ENCODE assay signal across 8 mouse cellular contexts in genomic region chr2:118901175-118902031, GRCm38 (mm10). TPM values are rescaled to one million over a fixed set of nuclear protein-coding genes. Genes with fewer than 3 reads are reported as not detected.
DNase-seq lines count a peak whose midpoint lies in the region; ATAC-seq and TF ChIP-seq lines count a peak whose summit lies in the region.

No protein-coding gene starts in this region.

- WGBS in forebrain, embryonic 14.5 days: under 1% methylated on average over 63 of the region's 120 CpGs
- under 1% methylated on average over 75 of the region's 120 CpGs for WGBS in lung, adult 2 months

- peaks cover 39% of the 10 kb centered on the region for H3K27me3 ChIP-seq in forebrain, embryonic 14.5 days (replicated peaks; ENCODE audit: control insufficient read depth, insufficient read depth, low read length)

- peak overlapping the region; percentile 77 for H3K27ac ChIP-seq in forebrain, embryonic 14.5 days (ENCODE audit: low read depth, low read length)

- no peaks in the 10 kb centered on the region for H3K36me3 ChIP-seq in forebrain, embryonic 14.5 days (ENCODE audit: control insufficient read depth, insufficient read depth, low read length)

- ATAC-seq in forebrain, embryonic 14.5 days: peak; percentile 95
- ATAC-seq in neutrophil, adult 5-6 weeks (ENCODE audit: extremely low read depth, insufficient number of reproducible peaks, low FRiP score, poor library complexity, severe bottlenecking): peak; percentile 66

- TF ChIP-seq POLR2A in lung, adult 2 months (IDR thresholded peaks at IDR 0.05; ENCODE audit: borderline replicate concordance, extremely low read depth, low read depth, low read length): peak; percentile 55; the same call in 1 of the 2 replicates

- DNase-seq in ES-CJ7 (ENCODE audit: low read depth, low spot score): peak; percentile 92
- DNase-seq in cerebellum, adult 11 months: peak; percentile 98
- peak; percentile 98 for DNase-seq in forebrain, embryonic 14.5 days (ENCODE audit: low spot score)
- peak; percentile 97 to 98 for DNase-seq in heart, postnatal 14 days
- peak; percentile 97 to 98 for DNase-seq in layer of hippocampus, adult 18-20 months (ENCODE audit: low spot score in 2 of 2)
- DNase-seq in lung, adult 2 months: peak; percentile 95
- peak; percentile 96 to 97 for DNase-seq in thymus, adult 18-20 months

- H3K4me1 ChIP-seq in forebrain, embryonic 14.5 days (ENCODE audit: control insufficient read depth, insufficient read depth, low read length): peaks cover 38% of the 10 kb centered on the region
- peaks cover 26% of the 10 kb centered on the region for H3K4me1 ChIP-seq in lung, adult 2 months (ENCODE audit: control insufficient read depth, insufficient read depth, low read length)

- intact Hi-C loops in heart, postnatal 14 days (cut with DNase I): loop anchor here (10.0 kb wide), 1 partner anchor 283 kb away; no protein-coding TSS in a partner anchor

- peak overlapping the region; percentile 88 for H3K9ac ChIP-seq in forebrain, embryonic 14.5 days (ENCODE audit: low read length)

- no peaks in the 10 kb centered on the region for H3K9me3 ChIP-seq in forebrain, embryonic 14.5 days (replicated peaks; ENCODE audit: control insufficient read depth, low read length)

- peak overlapping the region; percentile 99 for H3K4me2 ChIP-seq in forebrain, embryonic 14.5 days (ENCODE audit: low read length)

- no peak for TF ChIP-seq CTCF in lung, adult 2 months (IDR thresholded peaks at IDR 0.05; ENCODE audit: insufficient read depth, low read length)

- H3K4me3 ChIP-seq in forebrain, embryonic 14.5 days (ENCODE audit: low read depth, low read length): peak overlapping the region; percentile 90
- H3K4me3 ChIP-seq in lung, adult 2 months (replicated peaks; ENCODE audit: extremely low read depth, low read depth, low read length): peak overlapping the region; percentile 95

RNA-seq across cellular contexts. Expression of gene Bahd1, which starts 1.2 kb away (rescaled TPM):
- polyA plus RNA-seq in forebrain, embryonic 14.5 days (2014; fragmentation: Nextera tagmentation; extraction: Ambion mirVana): 2.0 and 2.1 TPM in 2 replicates
- total RNA-seq in heart, postnatal 14 days (2021): 10 to 100 TPM; 15.9 to 17.7 TPM
- 10 to 100 TPM; 65.2 to 68.1 TPM for total RNA-seq in layer of hippocampus, adult 18-20 months (2021)
- 18.7 and 21.0 TPM in 2 replicates for polyA plus RNA-seq in lung, adult 2 months (2012; rRNA removed)
- total RNA-seq in neutrophil, adult 5-6 weeks (2017): 15.2 and 16.2 TPM in 2 replicates

RNA-seq across cellular contexts. Expression of gene Chst14, which starts 24.9 kb away (rescaled TPM):
- polyA plus RNA-seq in forebrain, embryonic 14.5 days (2014; fragmentation: Nextera tagmentation; extraction: Ambion mirVana): 7.1 and 7.4 TPM in 2 replicates
- total RNA-seq in heart, postnatal 14 days (2021): 10 to 100 TPM; 10.2 to 11.3 TPM
- total RNA-seq in layer of hippocampus, adult 18-20 months (2021): 1 to 10 TPM; 3.2 to 3.3 TPM
- 22.3 and 28.4 TPM in 2 replicates for polyA plus RNA-seq in lung, adult 2 months (2012; rRNA removed)
- 0.81 and 2.2 TPM in 2 replicates for total RNA-seq in neutrophil, adult 5-6 weeks (2017)

RNA-seq across cellular contexts. Expression of gene Ivd, which starts 39.6 kb away (rescaled TPM):
- 39.6 and 45.1 TPM in 2 replicates for polyA plus RNA-seq in forebrain, embryonic 14.5 days (2014; fragmentation: Nextera tagmentation; extraction: Ambion mirVana)
- 100 to 1,000 TPM; 150 to 163 TPM for total RNA-seq in heart, postnatal 14 days (2021)
- total RNA-seq in layer of hippocampus, adult 18-20 months (2021): 100 to 1,000 TPM in 1 of 2 experiments, 10 to 100 TPM in 1; 94.5 to 101 TPM
- 56.4 and 77.5 TPM in 2 replicates for polyA plus RNA-seq in lung, adult 2 months (2012; rRNA removed)
- 36.6 and 47.0 TPM in 2 replicates for total RNA-seq in neutrophil, adult 5-6 weeks (2017)

Comparison
In these comparisons a context has a peak if more than half of its experiments do, and no peak if none do; other contexts are left out.
1. Peak in every context shown above with its lines: DNase-seq, ATAC-seq, H3K4me3 ChIP-seq and H3K27ac ChIP-seq.